Mouse (Mus musculus): Measurements from ENCODE around the gene Slc37a3.

The Slc37a3 gene

GRCm38 (mm10) chr6:39314461-39314860 is 63.0 kb downstream of the Slc37a3 start:
- CTCF ChIA-PET = interaction anchor here in 2 of 4 experiments (0.6 to 1.0 kb wide), 2 partner anchors 94 to 168 kb away, joined by 3 to 4 read pairs; no protein-coding TSS in a partner anchor
- POLR2A ChIA-PET = interaction anchor here in 1 of 4 experiments (1.1 to 2.5 kb wide), 3 partner anchors 13 to 24 kb away, joined by 3 to 11 read pairs (median 4); no protein-coding TSS in a partner anchor

GRCm38 (mm10) chr6:39311786-39312185 is 65.7 kb downstream of the Slc37a3 start:
- CTCF ChIA-PET = no interaction called here
- POLR2A ChIA-PET = interaction anchor here in 1 of 4 experiments (2.5 kb wide), 1 partner anchor 11 kb away, joined by 11 read pairs; no protein-coding TSS in a partner anchor

- ChIA-PET CTCF (no interaction called here), POLR2A (interaction anchor here in 1 of 4 experiments (0.6 to 1.4 kb wide), 6 partner anchors 11 to 312 kb away, joined by 3 to 4 read pairs (median 4); partner anchors contain the start of gene Dennd2a)
Measured at GRCm38 (mm10) chr6:39304371-39304874, 73.1 kb downstream of the Slc37a3 start.

GRCm38 (mm10) chr6:39301484-39301883 is 76.0 kb downstream of the Slc37a3 start:
- ChIA-PET CTCF (interaction anchor here in 2 of 4 experiments (0.6 to 1.3 kb wide), 3 partner anchors 9 to 295 kb away, joined by 3 read pairs; no protein-coding TSS in a partner anchor), POLR2A (interaction anchor here in 3 of 4 experiments (0.6 to 2.3 kb wide), 19 partner anchors 8 to 145 kb away, joined by 3 to 12 read pairs (median 3); partner anchors contain the start of gene Slc37a3 (in 1 of the 3))

GRCm38 (mm10) chr6:39297079-39297478 is 80.4 kb downstream of the Slc37a3 start:
- POLR2A ChIA-PET = interaction anchor here in 3 of 4 experiments (0.6 to 3.1 kb wide), 24 partner anchors 10 to 149 kb away, joined by 3 to 17 read pairs (median 5); partner anchors contain the start of gene Slc37a3 (in 1 of the 3)
- CTCF ChIA-PET = interaction anchor here in 2 of 4 experiments (0.7 to 1.2 kb wide), 4 partner anchors 47 to 696 kb away, joined by 3 to 7 read pairs (median 4); no protein-coding TSS in a partner anchor

- ChIA-PET CTCF (interaction anchor here in 2 of 4 experiments (0.6 to 1.4 kb wide), 7 partner anchors 12 to 363 kb away, joined by 3 to 6 read pairs (median 4); no protein-coding TSS in a partner anchor), POLR2A (interaction anchor here in 3 of 4 experiments (0.7 to 3.1 kb wide), 27 partner anchors 9 to 149 kb away, joined by 3 to 17 read pairs (median 5); partner anchors contain the start of gene Slc37a3 (in 1 of the 3))
Measured at GRCm38 (mm10) chr6:39296474-39296873, 81.0 kb downstream of the Slc37a3 start.

- POLR2A ChIA-PET = interaction anchor here in 3 of 4 experiments (0.5 to 3.1 kb wide), 37 partner anchors 9 to 745 kb away, joined by 3 to 17 read pairs (median 4); partner anchors contain the start of gene Slc37a3 (in 1 of the 3)
- CTCF ChIA-PET = interaction anchor here in 3 of 4 experiments (0.6 to 1.6 kb wide), 19 partner anchors 10 to 681 kb away, joined by 3 to 7 read pairs (median 4); no protein-coding TSS in a partner anchor
Measured at GRCm38 (mm10) chr6:39295727-39296411, 81.6 kb downstream of the Slc37a3 start.

- ChIA-PET CTCF (interaction anchor here in 2 of 4 experiments (0.6 kb wide), 2 partner anchors 127 to 153 kb away, joined by 4 to 5 read pairs; no protein-coding TSS in a partner anchor), POLR2A (interaction anchor here in 1 of 4 experiments (3.0 kb wide), 1 partner anchor 11 kb away, joined by 12 read pairs; no protein-coding TSS in a partner anchor)
Measured at GRCm38 (mm10) chr6:39289721-39290120, 87.8 kb downstream of the Slc37a3 start.

- ChIA-PET CTCF (interaction anchor here in 1 of 4 experiments (1.5 kb wide), 1 partner anchor 31 kb away, joined by 4 read pairs; no protein-coding TSS in a partner anchor), POLR2A (interaction anchor here in 1 of 4 experiments (1.5 to 2.1 kb wide), 2 partner anchors 9 to 146 kb away, joined by 3 to 10 read pairs; no protein-coding TSS in a partner anchor)
Measured at GRCm38 (mm10) chr6:39287782-39288181, 89.7 kb downstream of the Slc37a3 start.

- ChIA-PET POLR2A (interaction anchor here in 1 of 4 experiments (0.6 to 2.1 kb wide), 5 partner anchors 10 to 477 kb away, joined by 3 to 10 read pairs (median 3); no protein-coding TSS in a partner anchor), CTCF (no interaction called here)
Measured at GRCm38 (mm10) chr6:39286732-39287083, 90.8 kb downstream of the Slc37a3 start.

- ChIA-PET CTCF (no interaction called here), POLR2A (interaction anchor here in 2 of 4 experiments (0.6 to 2.3 kb wide), 7 partner anchors 9 to 162 kb away, joined by 3 to 16 read pairs (median 3); no protein-coding TSS in a partner anchor)
Measured at GRCm38 (mm10) chr6:39286053-39286731, 91.3 kb downstream of the Slc37a3 start.

- CTCF ChIA-PET = interaction anchor here in 1 of 4 experiments (1.4 kb wide), 1 partner anchor 10 kb away, joined by 6 read pairs; no protein-coding TSS in a partner anchor
- POLR2A ChIA-PET = interaction anchor here in 3 of 4 experiments (0.6 to 2.3 kb wide), 18 partner anchors 8 to 161 kb away, joined by 3 to 16 read pairs (median 4); no protein-coding TSS in a partner anchor
Measured at GRCm38 (mm10) chr6:39284836-39285235, 92.6 kb downstream of the Slc37a3 start.
